ENCODE assay signal across 26 mouse cellular contexts in genomic region chr5:121831002-121831601, GRCm38 (mm10). TPM values are rescaled to one million over a fixed set of nuclear protein-coding genes. Genes with fewer than 3 reads are reported as not detected.
DNase-seq lines count a peak whose midpoint lies in the region; ATAC-seq and TF ChIP-seq lines count a peak whose summit lies in the region.
"Had no signal": no experiment of that assay in that cellular context is flagged by ENCODE, and none has a peak within 500 bp of the region (broad histone marks: within the 10 kb centered on the region; RNA-seq: fewer than 3 reads in every experiment).

No protein-coding gene starts in this region.

- 77% methylated on average over 6 of the region's 6 CpGs for WGBS in cerebellum, adult 2 months

- DNase-seq in cerebellum, adult 2 months, result no peak
- no peak for DNase-seq in cerebellum, adult 8-10 months
- no peak for DNase-seq in layer of hippocampus, adult 9-11 months
- DNase-seq: adrenal gland, adult 8-10 months; adrenal gland, postnatal 14 days; adrenal gland, postnatal 36 days; B cell, adult 2 months; cerebellum, adult 18-20 months; cerebellum, adult 9-11 months; cerebellum, postnatal 14 days; cerebellum, postnatal 36 days; embryo, embryonic 11 days had no signal

- ATAC-seq in megakaryocyte, adult 5-6 weeks (ENCODE audit: poor library complexity, severe bottlenecking), result no peak
- ATAC-seq in cerebellum, adult (ENCODE audit: insufficient number of reproducible peaks, low FRiP score, low TSS enrichment), result no peak
- ATAC-seq: activated CD4-positive, CD25-positive, alpha-beta regulatory T cell, adult 4 months; CD4-positive, CD25-positive, alpha-beta regulatory T cell, adult 4 months; forebrain, embryonic 14.5 days; forebrain, embryonic 16.5 days; Patski had no signal

- no peaks in the 10 kb centered on the region for H3K27me3 ChIP-seq in cerebellum, adult 2 months (ENCODE audit: control insufficient read depth, insufficient read depth, low read length)
- H3K27me3 ChIP-seq in megakaryocyte, embryonic 14.5 days (replicated peaks), result no peaks in the 10 kb centered on the region
- H3K27me3 ChIP-seq: Patski had no signal

- peaks cover 85% of the 10 kb centered on the region for H3K36me3 ChIP-seq in megakaryocyte, embryonic 14.5 days (replicated peaks; ENCODE audit: low read length)
- H3K36me3 ChIP-seq: forebrain, embryonic 12.5 days had no signal

- H3K4me3 ChIP-seq in cerebellum, adult 2 months (replicated peaks; ENCODE audit: insufficient read depth, low read depth, low read length), result no peak overlapping the region
- peak overlapping the region; percentile 71 for H3K4me3 ChIP-seq in megakaryocyte, embryonic 14.5 days (replicated peaks)
- no peak overlapping the region for H3K4me3 ChIP-seq in brown adipose tissue, adult 24 weeks (ENCODE audit: insufficient read depth, low read depth, low read length)
- H3K4me3 ChIP-seq: embryonic facial prominence, embryonic 13.5 days; embryonic facial prominence, embryonic 15.5 days; erythroblast, embryonic 14.5 days; forebrain, embryonic 10.5 days; forebrain, embryonic 12.5 days had no signal

- H3K9me3 ChIP-seq in megakaryocyte, embryonic 14.5 days, result no peaks in the 10 kb centered on the region
- H3K9me3 ChIP-seq: embryonic facial prominence, embryonic 13.5 days; embryonic facial prominence, embryonic 15.5 days; forebrain, embryonic 10.5 days; forebrain, embryonic 12.5 days had no signal

- TF ChIP-seq CTCF in cerebellum, adult 2 months (IDR thresholded peaks at IDR 0.05; ENCODE audit: borderline replicate concordance, insufficient read depth, low read depth, low read length), result no peak

- H3K27ac ChIP-seq in cerebellum, adult 2 months (ENCODE audit: insufficient read depth, low read length), result peak overlapping the region; percentile 27; the same call in 1 of the 2 replicates
- H3K27ac ChIP-seq in brown adipose tissue, adult 24 weeks (replicated peaks; ENCODE audit: low read depth, low read length), result peak overlapping the region; percentile 17; the same call in 1 of the 2 replicates
- H3K27ac ChIP-seq: embryonic facial prominence, embryonic 13.5 days; embryonic facial prominence, embryonic 15.5 days; forebrain, embryonic 10.5 days; forebrain, embryonic 12.5 days had no signal

- TF ChIP-seq POLR2A in cerebellum, adult 2 months (IDR thresholded peaks at IDR 0.05; ENCODE audit: borderline replicate concordance, insufficient read depth, low read length), result no peak

- peaks cover 59% of the 10 kb centered on the region for H3K4me1 ChIP-seq in cerebellum, adult 2 months (ENCODE audit: control insufficient read depth, insufficient read depth, low read length)
- peaks cover 94% of the 10 kb centered on the region for H3K4me1 ChIP-seq in megakaryocyte, embryonic 14.5 days
- H3K4me1 ChIP-seq in brown adipose tissue, adult 24 weeks (ENCODE audit: control insufficient read depth, insufficient read depth, insufficient read length, low read length), result peaks cover 35% of the 10 kb centered on the region

RNA-seq across cellular contexts. Expression of gene Sh2b3, which starts 6.3 kb away (rescaled TPM):
- 30.8 and 31.7 TPM in 2 replicates for polyA plus RNA-seq in cerebellum, adult 2 months (2012; rRNA removed)
- 156 and 517 TPM in 2 replicates for polyA plus RNA-seq in megakaryocyte, embryonic 14.5 days (2012; ENCODE audit: insufficient read depth, low replicate concordance)
- total RNA-seq in megakaryocyte, adult 5-6 weeks (2015), result 82.9 and 83.8 TPM in 2 replicates
- total RNA-seq in megakaryocyte, adult 5-6 weeks (2017), result 46.3 and 55.6 TPM in 2 replicates
- 7.9 and 8.2 TPM in 2 replicates for polyA plus RNA-seq in brown adipose tissue, adult 24 weeks (2012; ENCODE audit: insufficient read depth, insufficient read length, missing spikeins)

RNA-seq across cellular contexts. Expression of gene Pheta1, which starts 17.7 kb away (rescaled TPM):
- 17.6 and 19.0 TPM in 2 replicates for polyA plus RNA-seq in cerebellum, adult 2 months (2012; rRNA removed)
- 12.8 and 13.0 TPM in 2 replicates for polyA plus RNA-seq in megakaryocyte, embryonic 14.5 days (2012; ENCODE audit: insufficient read depth, low replicate concordance)
- 0.78 and 1.2 TPM in 2 replicates for total RNA-seq in megakaryocyte, adult 5-6 weeks (2015)
- total RNA-seq in megakaryocyte, adult 5-6 weeks (2017), result 0.69 and 1.8 TPM in 2 replicates
- 2.5 and 3.0 TPM in 2 replicates for polyA plus RNA-seq in brown adipose tissue, adult 24 weeks (2012; ENCODE audit: insufficient read depth, insufficient read length, missing spikeins)
